Mouse (Mus musculus): ENCODE measurements at regions not wholly inside any gene's neighbourhood (a gene's known extent, or its start where the extent isn't known, plus 50 kb on each side); places are given as distances from the start of the nearest gene placed in this dataset.

DNA sequence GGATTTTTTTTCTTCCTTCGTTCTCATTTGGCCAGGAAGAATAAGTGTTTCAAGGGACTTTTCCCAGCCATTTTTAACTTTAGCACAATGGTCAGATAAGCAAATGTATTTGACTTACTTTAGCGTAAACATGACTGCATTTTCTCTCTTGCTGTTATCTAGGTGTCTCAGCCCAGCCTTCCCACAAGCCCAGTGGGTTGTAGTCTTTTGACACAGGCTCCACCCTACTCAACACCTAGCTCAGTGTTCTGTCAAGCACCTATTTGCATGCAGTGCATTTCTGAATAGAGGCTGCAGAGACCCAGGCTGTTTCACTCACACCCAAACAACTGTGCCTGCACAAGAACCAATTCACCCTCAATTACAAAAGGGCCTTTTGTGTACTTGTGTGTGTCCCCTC lies 278.6 kb downstream of the Satb1 start:
- TF ChIP-seq CEBPB (IDR thresholded peaks at IDR 0.05; ENCODE audit: insufficient read depth, poor library complexity, severe bottlenecking), result no peak
- no peak for TF ChIP-seq MYOG (IDR thresholded peaks at IDR 0.05; ENCODE audit: control insufficient read depth in 1 of 3, insufficient read depth in 1 of 3, insufficient read length in 2 of 3, low read depth in 2 of 3)
- TF ChIP-seq E2F4 (IDR thresholded peaks at IDR 0.05; ENCODE audit: insufficient read depth), result no peak
- TF ChIP-seq TCF3 (IDR thresholded peaks at IDR 0.05; ENCODE audit: insufficient read length, low read depth), result no peak
- TF ChIP-seq MYOD1 (IDR thresholded peaks at IDR 0.05; ENCODE audit: control insufficient read depth in 1 of 3, insufficient read length in 2 of 3, low read depth in 2 of 3), result no peak
- TF ChIP-seq TCF12 (IDR thresholded peaks at IDR 0.05; ENCODE audit: insufficient read depth, poor library complexity, severe bottlenecking), result no peak
- no peak for TF ChIP-seq POLR2A (IDR thresholded peaks at IDR 0.05; ENCODE audit: insufficient read length, low read depth)
- no peak for TF ChIP-seq REST (IDR thresholded peaks at IDR 0.05; ENCODE audit: insufficient read depth, insufficient read length)
- TF ChIP-seq SRF (IDR thresholded peaks at IDR 0.05; ENCODE audit: control insufficient read depth, insufficient read length, low read depth), result no peak
- no peak for TF ChIP-seq POLR2AphosphoS2 (IDR thresholded peaks at IDR 0.05; ENCODE audit: insufficient read length, low read depth)
- TF ChIP-seq USF1 (IDR thresholded peaks at IDR 0.05; ENCODE audit: low read depth), result no peak
- TF ChIP-seq MAX (IDR thresholded peaks at IDR 0.05; ENCODE audit: low read depth), result no peak
- no peaks in the 10 kb centered on the region for H3K79me2 ChIP-seq (ENCODE audit: control insufficient read depth, insufficient read depth)
- no peak overlapping the region for H3K4me2 ChIP-seq (ENCODE audit: low read depth)
- no peak overlapping the region for H3K4me3 ChIP-seq
- H3K36me3 ChIP-seq (ENCODE audit: control insufficient read depth, insufficient read depth), result no peaks in the 10 kb centered on the region
- H3ac ChIP-seq (ENCODE audit: control insufficient read depth, insufficient read length), result no peak overlapping the region
- H3K27me3 ChIP-seq (ENCODE audit: control insufficient read depth, insufficient read depth, insufficient read length), result no peaks in the 10 kb centered on the region

DNA sequence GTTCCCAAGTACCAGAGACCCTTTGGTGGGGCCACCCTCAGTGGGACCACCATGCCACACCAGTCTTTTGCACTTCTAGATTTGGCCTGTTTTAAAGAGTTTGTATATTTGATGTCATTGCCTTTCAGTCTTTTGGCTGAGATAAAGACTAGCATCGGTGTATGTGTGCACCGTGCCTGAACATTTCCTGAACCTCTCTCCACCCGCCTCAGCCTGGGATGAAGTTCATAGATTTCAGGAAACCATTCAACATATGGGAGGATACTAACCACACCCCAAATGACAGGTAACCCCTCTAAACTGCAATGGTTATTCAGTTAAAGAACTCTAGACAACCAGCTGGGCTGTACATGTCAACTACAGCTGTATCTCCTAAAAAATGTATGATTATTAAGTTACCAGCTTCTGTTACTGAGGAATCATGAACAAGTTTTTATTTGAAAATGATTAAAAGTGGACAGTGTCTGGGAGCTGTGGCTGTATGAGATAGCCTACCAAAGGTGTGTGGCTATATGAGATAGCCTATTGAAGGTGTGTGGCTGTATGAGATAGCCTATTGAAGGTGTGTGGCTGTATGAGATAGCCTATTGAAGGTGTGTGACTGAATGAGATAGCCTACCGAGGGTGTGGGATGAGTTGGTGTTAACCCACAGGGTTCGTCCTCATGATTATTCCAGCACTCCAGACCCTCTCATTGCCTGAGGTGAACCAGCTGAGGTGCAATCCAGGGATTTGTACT lies 280.6 kb downstream of the Satb1 start:
- Histone ChIP-seq H3K79me2 (ENCODE audit: control insufficient read depth, insufficient read depth) (no peaks in the 10 kb centered on the region), H3K36me3 (ENCODE audit: control insufficient read depth, insufficient read depth) (no peaks in the 10 kb centered on the region), H3K4me3 (no peak overlapping the region), H3ac (ENCODE audit: control insufficient read depth, insufficient read length) (no peak overlapping the region), H3K4me2 (ENCODE audit: low read depth) (no peak overlapping the region), H3K27me3 (ENCODE audit: control insufficient read depth, insufficient read depth, insufficient read length) (no peaks in the 10 kb centered on the region)
- TF ChIP-seq TCF12 (IDR thresholded peaks at IDR 0.05; ENCODE audit: insufficient read depth, poor library complexity, severe bottlenecking), result no peak
- no peak for TF ChIP-seq TCF3 (IDR thresholded peaks at IDR 0.05; ENCODE audit: insufficient read length, low read depth)
- no peak for TF ChIP-seq POLR2AphosphoS2 (IDR thresholded peaks at IDR 0.05; ENCODE audit: insufficient read length, low read depth)
- no peak for TF ChIP-seq USF1 (IDR thresholded peaks at IDR 0.05; ENCODE audit: low read depth)
- TF ChIP-seq CEBPB (IDR thresholded peaks at IDR 0.05; ENCODE audit: insufficient read depth, poor library complexity, severe bottlenecking), result no peak
- no peak for TF ChIP-seq SRF (IDR thresholded peaks at IDR 0.05; ENCODE audit: control insufficient read depth, insufficient read length, low read depth)
- TF ChIP-seq POLR2A (IDR thresholded peaks at IDR 0.05; ENCODE audit: insufficient read length, low read depth), result no peak
- no peak for TF ChIP-seq E2F4 (IDR thresholded peaks at IDR 0.05; ENCODE audit: insufficient read depth)
- no peak for TF ChIP-seq MAX (IDR thresholded peaks at IDR 0.05; ENCODE audit: low read depth)
- no peak for TF ChIP-seq MYOG (IDR thresholded peaks at IDR 0.05; ENCODE audit: control insufficient read depth in 1 of 3, insufficient read depth in 1 of 3, insufficient read length in 2 of 3, low read depth in 2 of 3)
- no peak for TF ChIP-seq MYOD1 (IDR thresholded peaks at IDR 0.05; ENCODE audit: control insufficient read depth in 1 of 3, insufficient read length in 2 of 3, low read depth in 2 of 3)
- TF ChIP-seq REST (IDR thresholded peaks at IDR 0.05; ENCODE audit: insufficient read depth, insufficient read length), result no peak

DNA sequence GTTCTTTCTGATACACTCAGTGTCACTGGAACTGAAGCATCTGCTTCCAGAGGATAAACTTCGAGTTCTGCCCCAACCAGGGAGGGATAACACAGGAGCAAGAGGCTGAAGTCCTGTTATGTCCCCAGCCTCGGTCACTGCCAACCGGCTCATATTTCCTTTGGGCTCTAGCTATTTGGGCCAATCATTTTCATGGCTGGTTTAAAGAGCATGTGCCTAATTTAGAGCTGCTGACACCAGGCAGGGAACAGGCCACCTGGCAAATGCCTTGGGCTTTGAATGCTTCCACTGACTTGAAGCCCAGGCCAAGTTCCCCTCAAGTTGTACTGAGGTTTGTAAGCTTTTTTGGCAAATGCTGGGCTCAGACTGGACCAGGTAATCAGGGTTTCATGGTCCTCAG lies 286.1 kb downstream of the Satb1 start:
- no peaks in the 10 kb centered on the region for H3K27me3 ChIP-seq (ENCODE audit: control insufficient read depth, insufficient read depth, insufficient read length)
- H3K4me3 ChIP-seq, result no peak overlapping the region
- H3K4me2 ChIP-seq (ENCODE audit: low read depth), result no peak overlapping the region
- no peaks in the 10 kb centered on the region for H3K36me3 ChIP-seq (ENCODE audit: control insufficient read depth, insufficient read depth)
- TF ChIP-seq REST (IDR thresholded peaks at IDR 0.05; ENCODE audit: insufficient read depth, insufficient read length) (no peak), TCF3 (IDR thresholded peaks at IDR 0.05; ENCODE audit: insufficient read length, low read depth) (no peak), MYOG (IDR thresholded peaks at IDR 0.05; ENCODE audit: control insufficient read depth in 1 of 3, insufficient read depth in 1 of 3, insufficient read length in 2 of 3, low read depth in 2 of 3) (no peak), POLR2AphosphoS2 (IDR thresholded peaks at IDR 0.05; ENCODE audit: insufficient read length, low read depth) (no peak), CEBPB (IDR thresholded peaks at IDR 0.05; ENCODE audit: insufficient read depth, poor library complexity, severe bottlenecking) (no peak), SRF (IDR thresholded peaks at IDR 0.05; ENCODE audit: control insufficient read depth, insufficient read length, low read depth) (no peak), E2F4 (IDR thresholded peaks at IDR 0.05; ENCODE audit: insufficient read depth) (no peak), POLR2A (IDR thresholded peaks at IDR 0.05; ENCODE audit: insufficient read length, low read depth) (no peak), USF1 (IDR thresholded peaks at IDR 0.05; ENCODE audit: low read depth) (no peak), MAX (IDR thresholded peaks at IDR 0.05; ENCODE audit: low read depth) (no peak), TCF12 (IDR thresholded peaks at IDR 0.05; ENCODE audit: insufficient read depth, poor library complexity, severe bottlenecking) (no peak), MYOD1 (IDR thresholded peaks at IDR 0.05; ENCODE audit: control insufficient read depth in 1 of 3, insufficient read length in 2 of 3, low read depth in 2 of 3) (no peak)
- no peaks in the 10 kb centered on the region for H3K79me2 ChIP-seq (ENCODE audit: control insufficient read depth, insufficient read depth)
- no peak overlapping the region for H3ac ChIP-seq (ENCODE audit: control insufficient read depth, insufficient read length)

DNA sequence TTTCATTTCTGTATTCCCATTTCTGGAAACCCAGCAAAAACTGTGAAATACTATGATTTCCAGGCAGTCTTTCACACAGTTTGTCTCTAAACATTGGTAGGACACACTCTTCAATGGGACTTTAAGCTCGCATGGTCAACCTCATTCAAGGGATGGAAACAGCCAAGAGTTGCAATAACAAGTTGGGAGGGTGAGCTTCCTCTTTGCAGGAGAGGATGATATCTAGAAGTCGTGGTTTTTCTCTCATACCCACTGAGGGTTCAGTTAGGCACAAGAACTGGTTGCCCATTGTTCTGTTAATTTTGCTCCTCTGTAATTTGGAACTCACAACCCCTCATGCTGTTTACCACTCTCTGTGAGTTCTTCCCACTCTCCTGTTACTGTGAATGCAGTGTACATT lies 290.5 kb downstream of the Satb1 start:
- H3K27me3 ChIP-seq (ENCODE audit: control insufficient read depth, insufficient read depth, insufficient read length), result no peaks in the 10 kb centered on the region
- no peaks in the 10 kb centered on the region for H3K36me3 ChIP-seq (ENCODE audit: control insufficient read depth, insufficient read depth)
- TF ChIP-seq TCF3 (IDR thresholded peaks at IDR 0.05; ENCODE audit: insufficient read length, low read depth) (no peak), TCF12 (IDR thresholded peaks at IDR 0.05; ENCODE audit: insufficient read depth, poor library complexity, severe bottlenecking) (no peak), POLR2AphosphoS2 (IDR thresholded peaks at IDR 0.05; ENCODE audit: insufficient read length, low read depth) (no peak), SRF (IDR thresholded peaks at IDR 0.05; ENCODE audit: control insufficient read depth, insufficient read length, low read depth) (no peak), MAX (IDR thresholded peaks at IDR 0.05; ENCODE audit: low read depth) (no peak), E2F4 (IDR thresholded peaks at IDR 0.05; ENCODE audit: insufficient read depth) (no peak), MYOD1 (IDR thresholded peaks at IDR 0.05; ENCODE audit: control insufficient read depth in 1 of 3, insufficient read length in 2 of 3, low read depth in 2 of 3) (no peak), REST (IDR thresholded peaks at IDR 0.05; ENCODE audit: insufficient read depth, insufficient read length) (no peak), USF1 (IDR thresholded peaks at IDR 0.05; ENCODE audit: low read depth) (no peak), MYOG (IDR thresholded peaks at IDR 0.05; ENCODE audit: control insufficient read depth in 1 of 3, insufficient read depth in 1 of 3, insufficient read length in 2 of 3, low read depth in 2 of 3) (no peak), CEBPB (IDR thresholded peaks at IDR 0.05; ENCODE audit: insufficient read depth, poor library complexity, severe bottlenecking) (no peak), POLR2A (IDR thresholded peaks at IDR 0.05; ENCODE audit: insufficient read length, low read depth) (no peak)
- no peaks in the 10 kb centered on the region for H3K79me2 ChIP-seq (ENCODE audit: control insufficient read depth, insufficient read depth)
- no peak overlapping the region for H3K4me3 ChIP-seq
- H3K4me2 ChIP-seq (ENCODE audit: low read depth), result no peak overlapping the region
- H3ac ChIP-seq (ENCODE audit: control insufficient read depth, insufficient read length), result no peak overlapping the region
